ENCODE assay signal across 12 mouse cellular contexts in genomic region chr10:61495461-61495860, GRCm38 (mm10). TPM values are rescaled to one million over a fixed set of nuclear protein-coding genes. Genes with fewer than 3 reads are reported as not detected.
A peak's percentile ranks its signal among the peaks of the same experiment; 100 is the strongest.
DNase-seq lines count a peak whose midpoint lies in the region; ATAC-seq lines count a peak whose summit lies in the region.
"Had no signal": no experiment of that assay in that cellular context is flagged by ENCODE, and none has a peak within 500 bp of the region (broad histone marks: within the 10 kb centered on the region; RNA-seq: fewer than 3 reads in every experiment).

No protein-coding gene starts in this region.

- ATAC-seq in heart, embryonic 12.5 days (ENCODE audit: insufficient number of reproducible peaks, low FRiP score), result no peak
- ATAC-seq in kidney, embryonic 15.5 days (replicated peaks; ENCODE audit: low FRiP score), result peak; percentile 31; the same call in 1 of the 2 replicates
- ATAC-seq in embryonic facial prominence, embryonic 14.5 days (ENCODE audit: low read depth), result peak; percentile 41; the same call in 1 of the 2 replicates
- no peak for ATAC-seq in midbrain, embryonic 14.5 days (ENCODE audit: low FRiP score, low TSS enrichment)

- H3K36me3 ChIP-seq in heart, embryonic 12.5 days, result no peaks in the 10 kb centered on the region
- H3K36me3 ChIP-seq in kidney, embryonic 15.5 days, result no peaks in the 10 kb centered on the region
- no peaks in the 10 kb centered on the region for H3K36me3 ChIP-seq in embryonic facial prominence, embryonic 14.5 days (ENCODE audit: control insufficient read depth, insufficient read depth, low read length)
- H3K36me3 ChIP-seq in midbrain, embryonic 14.5 days (ENCODE audit: control insufficient read depth, insufficient read depth, low read length), result no peaks in the 10 kb centered on the region
- H3K36me3 ChIP-seq: stomach, embryonic 15.5 days had no signal

- no peaks in the 10 kb centered on the region for H3K9me3 ChIP-seq in heart, embryonic 12.5 days (replicated peaks)
- H3K9me3 ChIP-seq in kidney, embryonic 15.5 days (replicated peaks), result no peaks in the 10 kb centered on the region
- no peaks in the 10 kb centered on the region for H3K9me3 ChIP-seq in embryonic facial prominence, embryonic 14.5 days (ENCODE audit: control insufficient read depth, low read length)
- H3K9me3 ChIP-seq in midbrain, embryonic 14.5 days (ENCODE audit: control insufficient read depth, low read length), result no peaks in the 10 kb centered on the region
- H3K9me3 ChIP-seq: stomach, embryonic 15.5 days had no signal

- no peak overlapping the region; the same call in 1 of the 2 replicates for H3K27ac ChIP-seq in heart, embryonic 12.5 days (ENCODE audit: poor library complexity, severe bottlenecking)
- peak overlapping the region; percentile 70 for H3K27ac ChIP-seq in kidney, embryonic 15.5 days
- peak overlapping the region; percentile 73 for H3K27ac ChIP-seq in embryonic facial prominence, embryonic 14.5 days (replicated peaks; ENCODE audit: low read depth, low read length)
- H3K27ac ChIP-seq in midbrain, embryonic 14.5 days (replicated peaks; ENCODE audit: low read depth, low read length), result peak overlapping the region; percentile 32
- H3K27ac ChIP-seq: stomach, embryonic 15.5 days had no signal

- DNase-seq in heart, postnatal 4 days, result no peak
- no peak for DNase-seq in kidney, postnatal 25 days
- peak; percentile 57 for DNase-seq in embryonic facial prominence, embryonic 14.5 days (ENCODE audit: low spot score)
- no peak for DNase-seq in midbrain, embryonic 14.5 days
- DNase-seq in lung, postnatal 36 days, result no peak
- no peak for DNase-seq in testis, postnatal 14 days (ENCODE audit: low spot score)
- DNase-seq: layer of hippocampus, adult 9-11 months; lung, postnatal 14 days; right cerebral cortex, postnatal 4 days had no signal

- 38% methylated on average over 4 of the region's 4 CpGs for WGBS in heart, embryonic 12.5 days
- WGBS in kidney, embryonic 15.5 days, result 30% methylated on average over 4 of the region's 4 CpGs
- 26% methylated on average over 4 of the region's 4 CpGs for WGBS in embryonic facial prominence, embryonic 14.5 days
- WGBS in midbrain, embryonic 14.5 days, result 34% methylated on average over 4 of the region's 4 CpGs

- H3K27me3 ChIP-seq in heart, embryonic 12.5 days (replicated peaks), result no peaks in the 10 kb centered on the region
- no peaks in the 10 kb centered on the region for H3K27me3 ChIP-seq in kidney, embryonic 15.5 days
- H3K27me3 ChIP-seq in embryonic facial prominence, embryonic 14.5 days (replicated peaks; ENCODE audit: control insufficient read depth, insufficient read depth, low read length), result no peaks in the 10 kb centered on the region
- H3K27me3 ChIP-seq in midbrain, embryonic 14.5 days (ENCODE audit: control insufficient read depth, insufficient read depth, low read length), result no peaks in the 10 kb centered on the region
- H3K27me3 ChIP-seq: stomach, embryonic 15.5 days had no signal

- no peak overlapping the region for H3K4me2 ChIP-seq in heart, embryonic 12.5 days
- no peak overlapping the region for H3K4me2 ChIP-seq in kidney, embryonic 15.5 days
- H3K4me2 ChIP-seq in embryonic facial prominence, embryonic 14.5 days (ENCODE audit: low read depth, low read length), result no peak overlapping the region
- no peak overlapping the region for H3K4me2 ChIP-seq in midbrain, embryonic 14.5 days (ENCODE audit: low read length)
- H3K4me2 ChIP-seq: stomach, embryonic 15.5 days had no signal

- no peak overlapping the region for H3K4me3 ChIP-seq in heart, embryonic 12.5 days
- no peak overlapping the region for H3K4me3 ChIP-seq in kidney, embryonic 15.5 days (replicated peaks)
- no peak overlapping the region for H3K4me3 ChIP-seq in embryonic facial prominence, embryonic 14.5 days (ENCODE audit: low read depth, low read length)
- H3K4me3 ChIP-seq in midbrain, embryonic 14.5 days (replicated peaks; ENCODE audit: low read depth, low read length), result no peak overlapping the region
- H3K4me3 ChIP-seq: stomach, embryonic 15.5 days had no signal

- peaks cover 28% of the 10 kb centered on the region for H3K4me1 ChIP-seq in heart, embryonic 12.5 days (replicated peaks)
- peaks cover 36% of the 10 kb centered on the region for H3K4me1 ChIP-seq in kidney, embryonic 15.5 days
- peaks cover 21% of the 10 kb centered on the region for H3K4me1 ChIP-seq in embryonic facial prominence, embryonic 14.5 days (ENCODE audit: control insufficient read depth, insufficient read depth, low read length)
- H3K4me1 ChIP-seq in midbrain, embryonic 14.5 days (ENCODE audit: control insufficient read depth, insufficient read depth, low read length), result peaks cover 12% of the 10 kb centered on the region

- H3K9ac ChIP-seq in heart, embryonic 12.5 days, result peak overlapping the region; percentile 28; the same call in 1 of the 2 replicates
- H3K9ac ChIP-seq in kidney, embryonic 15.5 days, result no peak overlapping the region
- H3K9ac ChIP-seq in embryonic facial prominence, embryonic 14.5 days (ENCODE audit: low read depth, low read length), result 0 out of 2 replicates have a peak overlapping the region, but pooled peaks have one; percentile 31
- H3K9ac ChIP-seq in midbrain, embryonic 14.5 days (replicated peaks; ENCODE audit: low read length), result no peak overlapping the region
- H3K9ac ChIP-seq: stomach, embryonic 15.5 days had no signal

RNA-seq across cellular contexts. Expression of gene Lrrc20, which starts 19.9 kb away (rescaled TPM):
- 12.6 and 13.3 TPM in 2 replicates for polyA plus RNA-seq in heart, embryonic 12.5 days (2016; fragmentation: Nextera tagmentation; extraction: Ambion mirVana)
- total RNA-seq in heart, postnatal 4 days (2021), result 10 to 100 TPM; 16.4 to 17.1 TPM
- 8.1 and 8.4 TPM in 2 replicates for polyA plus RNA-seq in kidney, embryonic 15.5 days (2015; fragmentation: Nextera tagmentation; extraction: Ambion mirVana)
- 9.7 TPM in 2 replicates for polyA plus RNA-seq in embryonic facial prominence, embryonic 14.5 days (2014; fragmentation: Nextera tagmentation; extraction: Ambion mirVana)
- 15.0 and 17.6 TPM in 2 replicates for polyA plus RNA-seq in midbrain, embryonic 14.5 days (2014; fragmentation: Nextera tagmentation; extraction: Ambion mirVana)

RNA-seq across cellular contexts. Expression of gene Eif4ebp2, which starts 43.0 kb away (rescaled TPM):
- 49.7 and 52.7 TPM in 2 replicates for polyA plus RNA-seq in heart, embryonic 12.5 days (2016; fragmentation: Nextera tagmentation; extraction: Ambion mirVana)
- 10 to 100 TPM; 95.4 to 95.9 TPM for total RNA-seq in heart, postnatal 4 days (2021)
- polyA plus RNA-seq in kidney, embryonic 15.5 days (2015; fragmentation: Nextera tagmentation; extraction: Ambion mirVana), result 69.4 and 70.0 TPM in 2 replicates
- 43.3 and 46.9 TPM in 2 replicates for polyA plus RNA-seq in embryonic facial prominence, embryonic 14.5 days (2014; fragmentation: Nextera tagmentation; extraction: Ambion mirVana)
- 46.8 and 53.7 TPM in 2 replicates for polyA plus RNA-seq in midbrain, embryonic 14.5 days (2014; fragmentation: Nextera tagmentation; extraction: Ambion mirVana)

Comparison
In these comparisons a context has a peak if more than half of its experiments do, and no peak if none do; other contexts are left out.
1. ATAC-seq: peak in kidney, embryonic 15.5 days (single experiment) and embryonic facial prominence, embryonic 14.5 days (single experiment); none in heart, embryonic 12.5 days (single experiment) and midbrain, embryonic 14.5 days (single experiment).
2. H3K9ac ChIP-seq: peak in heart, embryonic 12.5 days (single experiment) and embryonic facial prominence, embryonic 14.5 days (single experiment); none in kidney, embryonic 15.5 days (single experiment) and midbrain, embryonic 14.5 days (single experiment).